Mouse (Mus musculus) embryonic facial prominence, embryonic 13.5 days (tissue): Measurements from ENCODE around the gene Tat. TPM values are rescaled to one million over a fixed set of nuclear protein-coding genes. Genes with fewer than 3 reads are reported as not detected.

Source experiments
- ATAC-seq: fragments of 200-750 bp; cut with Nextera tagmentation; 2 replicates; pipeline ENCODE4 v1.8.0; 2017; ENCODE audit warnings: low read depth; ENCODE audit not compliant: insufficient number of reproducible peaks, insufficient read depth, low FRiP score, low TSS enrichment
- H3K27ac ChIP-seq: fragments of 300-500 bp; sonication (generic); 2 replicates; pipeline ENCODE4 v1.5.1; 2015; ENCODE audit warnings: moderate library complexity, mild to moderate bottlenecking, inconsistent platforms
- H3K27me3 ChIP-seq: fragments of 300-500 bp; sonication (generic); 2 replicates; pipeline ENCODE4 v1.6.1; 2015; ENCODE audit warnings: mild to moderate bottlenecking, inconsistent platforms
- H3K36me3 ChIP-seq: fragments of 300-500 bp; sonication (generic); 2 replicates; pipeline ENCODE4 v1.6.1; 2015; ENCODE audit warnings: mild to moderate bottlenecking, inconsistent platforms
- H3K4me1 ChIP-seq: fragments of 300-500 bp; sonication (generic); 2 replicates; pipeline ENCODE4 v1.6.1; 2015; ENCODE audit warnings: inconsistent platforms
- H3K4me2 ChIP-seq: fragments of 300-500 bp; sonication (generic); 2 replicates; pipeline ENCODE4 v1.6.1; 2015; ENCODE audit warnings: moderate library complexity, mild to moderate bottlenecking, inconsistent platforms
- H3K4me3 ChIP-seq: fragments of 300-500 bp; sonication (generic); 2 replicates; pipeline ENCODE4 v1.5.1; 2015; ENCODE audit warnings: mild to moderate bottlenecking, inconsistent platforms
- H3K9ac ChIP-seq: fragments of 300-500 bp; sonication (generic); 2 replicates; pipeline ENCODE4 v1.6.1; 2015; ENCODE audit warnings: mild to moderate bottlenecking, inconsistent platforms
- H3K9me3 ChIP-seq: fragments of 300-500 bp; sonication (generic); 2 replicates; pipeline ENCODE4 v1.6.1; 2016; ENCODE audit warnings: inconsistent platforms
- WGBS: fragments of 180-500 bp; shearing (Covaris S2); methylation state at CpG from one replicate; pipeline ENCODE4 v1.1.7; 2015; ENCODE audit warnings: mixed read lengths; 5-methylcytosine and 5-hydroxymethylcytosine counted together
- polyA plus RNA-seq: library from polyadenylated mRNA; unstranded; fragments of >200 nt; fragmentation: Nextera tagmentation; extraction: Ambion mirVana; gene quantifications from 2 replicates; pipeline ENCODE4 v1.2.1, GENCODE M21; 2015

Tat gene
- polyA plus RNA-seq, 1 experiment from 2014 or later = not detected

- Histone ChIP-seq H3K4me1 (peaks cover 27% of the 10 kb centered on the region), H3K27me3 (peaks cover 49% of the 10 kb centered on the region)
- 85% methylated on average over 4 of the region's 4 CpGs for WGBS
These were observed 31.1 kb upstream of the Tat start for GRCm38 (mm10) chr8:109959112-109959511.

GRCm38 (mm10) chr8:109961693-109962367, 28.4 kb upstream of the Tat start, which contains the start of gene Marveld3:
TSS of gene Marveld3 (minus strand) at chr8:109962203.
- WGBS = 2% methylated on average over 64 of the region's 64 CpGs
- peaks cover 50% of the 10 kb centered on the region for H3K27me3 ChIP-seq

More at GRCm38 (mm10) chr8:109959112-109959511, 31.1 kb upstream of the Tat start:
- Histone ChIP-seq H3K9ac (no peak overlapping the region), H3K36me3 (no peaks in the 10 kb centered on the region), H3K4me3 (no peak overlapping the region), H3K27ac (no peak overlapping the region), H3K9me3 (no peaks in the 10 kb centered on the region), H3K4me2 (no peak overlapping the region)
- no peak for ATAC-seq

DNA sequence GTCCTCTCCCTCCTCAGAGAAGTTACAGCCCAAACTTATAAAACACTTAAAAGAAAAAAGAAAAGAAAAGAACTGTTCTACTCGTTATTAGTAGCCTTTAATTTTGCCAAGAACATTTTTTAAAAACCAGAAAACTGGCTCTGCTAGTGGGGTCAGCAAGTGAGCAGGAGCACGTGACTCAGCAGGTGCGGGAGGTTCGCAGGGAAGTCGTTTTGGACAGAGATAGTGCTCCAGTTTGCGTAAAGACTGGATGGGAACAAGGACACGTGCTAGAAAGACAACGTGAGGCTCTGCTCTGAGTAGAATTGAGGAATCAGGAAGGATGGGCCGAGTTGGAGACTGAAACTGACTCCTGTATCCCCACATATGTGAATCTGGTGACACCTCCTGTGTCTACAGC, 27.3 kb upstream of the Tat start:
- H3K4me3 ChIP-seq = no peak overlapping the region
- 75% methylated on average over 9 of the region's 9 CpGs for WGBS
- no peak overlapping the region for H3K27ac ChIP-seq
- no peaks in the 10 kb centered on the region for H3K9me3 ChIP-seq
- no peak for ATAC-seq
- H3K9ac ChIP-seq = no peak overlapping the region
- peaks cover 16% of the 10 kb centered on the region for H3K4me1 ChIP-seq
- peaks cover 50% of the 10 kb centered on the region for H3K27me3 ChIP-seq
- no peaks in the 10 kb centered on the region for H3K36me3 ChIP-seq
- H3K4me2 ChIP-seq = no peak overlapping the region

More at GRCm38 (mm10) chr8:109961693-109962367, 28.4 kb upstream of the Tat start, which contains the start of gene Marveld3:
- Histone ChIP-seq H3K4me3 (peak within 1 kb of the TSS; percentile 46), H3K36me3 (no peaks in the 10 kb centered on the region), H3K9ac (peak within 1 kb of the TSS; percentile 51), H3K27ac (no peak within 1 kb of the TSS), H3K4me2 (peak within 1 kb of the TSS; percentile 68), H3K9me3 (no peaks in the 10 kb centered on the region), H3K4me1 (peaks cover 25% of the 10 kb centered on the region)
- peak; percentile 52 for ATAC-seq

DNA sequence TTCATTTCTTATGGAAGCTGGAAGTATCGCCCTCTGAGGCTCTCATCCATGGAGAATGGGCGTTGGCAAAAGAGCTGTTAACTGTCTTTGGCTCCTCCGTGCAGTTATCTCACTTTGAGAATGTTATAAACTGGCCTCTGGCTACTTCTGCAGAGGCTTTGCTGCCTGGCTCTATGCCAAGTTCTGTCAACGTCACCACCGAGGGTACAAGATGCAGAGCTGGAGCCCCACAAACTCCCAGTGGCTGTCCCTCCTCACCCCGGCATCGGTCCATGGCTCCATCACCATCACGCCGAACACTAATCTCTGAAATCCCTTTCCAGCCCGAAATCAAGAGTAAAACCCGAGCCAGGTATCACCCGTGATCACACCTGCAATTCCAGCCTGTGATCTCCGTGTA, 26.8 kb upstream of the Tat start:
- Histone ChIP-seq H3K4me3 (no peak overlapping the region), H3K9ac (no peak overlapping the region), H3K36me3 (no peaks in the 10 kb centered on the region), H3K9me3 (no peaks in the 10 kb centered on the region), H3K4me2 (no peak overlapping the region), H3K27me3 (peaks cover 55% of the 10 kb centered on the region), H3K4me1 (peaks cover 11% of the 10 kb centered on the region), H3K27ac (no peak overlapping the region)
- no peak for ATAC-seq
- WGBS = 75% methylated on average over 13 of the region's 13 CpGs

GRCm38 (mm10) chr8:109964106-109964505, 26.1 kb upstream of the Tat start:
- Histone ChIP-seq H3K27ac (no peak overlapping the region), H3K27me3 (peaks cover 59% of the 10 kb centered on the region), H3K9me3 (no peaks in the 10 kb centered on the region), H3K36me3 (no peaks in the 10 kb centered on the region), H3K4me2 (no peak overlapping the region), H3K4me3 (no peak overlapping the region), H3K4me1 (peaks cover 9% of the 10 kb centered on the region), H3K9ac (no peak overlapping the region)
- 62% methylated on average over 4 of the region's 4 CpGs for WGBS
- ATAC-seq = no peak

DNA sequence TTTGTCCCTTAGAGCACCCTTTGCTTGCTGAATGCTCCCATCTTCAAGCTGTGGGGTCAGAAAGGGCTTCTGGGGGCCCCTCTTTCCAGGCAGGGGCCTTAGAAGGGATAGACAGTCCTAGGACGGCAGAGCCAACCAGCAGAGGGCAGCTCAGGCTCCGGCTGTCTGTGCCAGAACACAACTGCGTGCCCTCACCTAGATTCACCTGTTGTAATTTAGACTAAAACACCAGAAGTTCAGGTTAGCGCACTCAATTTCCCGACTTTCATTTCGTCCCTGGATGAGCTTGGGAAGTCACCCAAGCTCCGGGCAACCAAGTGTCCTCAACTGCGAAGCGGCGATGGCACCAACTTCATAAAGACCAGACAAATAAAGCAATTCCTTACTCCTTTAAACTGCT, 21.4 kb upstream of the Tat start:
- peaks cover 26% of the 10 kb centered on the region for H3K27me3 ChIP-seq
- no peaks in the 10 kb centered on the region for H3K9me3 ChIP-seq
- no peak overlapping the region for H3K27ac ChIP-seq
- 46% methylated on average over 10 of the region's 10 CpGs for WGBS
- ATAC-seq = no peak
- no peaks in the 10 kb centered on the region for H3K4me1 ChIP-seq
- H3K9ac ChIP-seq = no peak overlapping the region
- no peak overlapping the region for H3K4me2 ChIP-seq
- no peaks in the 10 kb centered on the region for H3K36me3 ChIP-seq
- H3K4me3 ChIP-seq = no peak overlapping the region

DNA sequence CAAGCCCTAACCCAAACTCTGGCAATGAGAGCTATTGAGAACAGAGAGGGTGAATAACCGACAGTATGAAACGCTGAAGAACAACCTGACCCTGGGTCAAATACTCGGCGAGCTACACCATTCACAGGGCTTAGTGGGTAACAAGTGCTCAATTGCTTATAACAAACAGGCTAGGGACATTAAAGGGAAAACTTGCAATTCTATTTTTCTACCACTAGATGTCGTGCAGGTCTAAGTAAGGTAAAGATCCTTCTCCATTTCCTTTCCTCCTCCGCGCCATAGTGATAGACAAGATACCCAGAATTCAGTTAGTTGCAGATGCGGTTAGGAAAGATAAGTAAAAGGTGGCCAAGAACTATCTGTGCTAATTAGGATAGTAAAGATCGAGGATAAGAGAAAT, 19.9 kb upstream of the Tat start:
- 8% methylated on average over 9 of the region's 9 CpGs for WGBS
- peaks cover under 1% of the 10 kb centered on the region; the same call in 1 of the 2 replicates for H3K9me3 ChIP-seq
- H3K27ac ChIP-seq = no peak overlapping the region

GRCm38 (mm10) chr8:109972901-109973300, 17.3 kb upstream of the Tat start:
- ATAC-seq = no peak
- Histone ChIP-seq H3K4me2 (no peak overlapping the region), H3K9ac (no peak overlapping the region), H3K4me3 (no peak overlapping the region), H3K27ac (no peak overlapping the region), H3K36me3 (no peaks in the 10 kb centered on the region), H3K27me3 (peaks cover 23% of the 10 kb centered on the region), H3K4me1 (no peaks in the 10 kb centered on the region), H3K9me3 (peaks cover 3% of the 10 kb centered on the region; the same call in 1 of the 2 replicates)
- WGBS = 84% methylated on average over 4 of the region's 4 CpGs

More for the DNA sequence above, 19.9 kb upstream of the Tat start:
- no peak for ATAC-seq
- Histone ChIP-seq H3K4me1 (no peaks in the 10 kb centered on the region), H3K4me2 (no peak overlapping the region), H3K27me3 (peaks cover 23% of the 10 kb centered on the region), H3K36me3 (no peaks in the 10 kb centered on the region), H3K4me3 (no peak overlapping the region), H3K9ac (no peak overlapping the region)

DNA sequence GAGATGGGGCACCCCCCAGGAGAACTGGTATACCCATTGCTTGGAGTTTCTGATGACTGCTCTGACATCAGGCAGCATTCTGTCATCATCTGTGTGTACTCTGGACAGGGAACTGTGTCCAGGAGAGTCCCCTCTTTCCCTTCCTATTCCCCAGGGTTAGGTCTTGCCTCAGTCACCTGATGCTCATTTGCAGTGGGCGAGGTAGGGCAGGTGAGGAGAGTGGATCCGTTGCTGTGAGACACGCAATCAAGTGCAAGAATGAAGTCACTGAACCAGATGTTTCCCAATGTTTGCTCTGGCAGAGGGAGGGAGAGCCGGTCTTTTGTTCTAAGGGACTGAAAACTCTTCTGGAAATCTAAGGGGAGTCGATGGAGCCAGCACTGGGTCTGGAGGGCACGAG, 10.9 kb upstream of the Tat start:
- no peaks in the 10 kb centered on the region for H3K27me3 ChIP-seq
- no peak overlapping the region for H3K27ac ChIP-seq
- no peak for ATAC-seq
- no peaks in the 10 kb centered on the region for H3K36me3 ChIP-seq
- peaks cover 8% of the 10 kb centered on the region; the same call in 1 of the 2 replicates for H3K4me1 ChIP-seq
- H3K9me3 ChIP-seq = peaks cover 3% of the 10 kb centered on the region; the same call in 1 of the 2 replicates
- H3K9ac ChIP-seq = no peak overlapping the region
- no peak overlapping the region for H3K4me2 ChIP-seq
- no peak overlapping the region for H3K4me3 ChIP-seq
- 74% methylated on average over 6 of the region's 6 CpGs for WGBS

DNA sequence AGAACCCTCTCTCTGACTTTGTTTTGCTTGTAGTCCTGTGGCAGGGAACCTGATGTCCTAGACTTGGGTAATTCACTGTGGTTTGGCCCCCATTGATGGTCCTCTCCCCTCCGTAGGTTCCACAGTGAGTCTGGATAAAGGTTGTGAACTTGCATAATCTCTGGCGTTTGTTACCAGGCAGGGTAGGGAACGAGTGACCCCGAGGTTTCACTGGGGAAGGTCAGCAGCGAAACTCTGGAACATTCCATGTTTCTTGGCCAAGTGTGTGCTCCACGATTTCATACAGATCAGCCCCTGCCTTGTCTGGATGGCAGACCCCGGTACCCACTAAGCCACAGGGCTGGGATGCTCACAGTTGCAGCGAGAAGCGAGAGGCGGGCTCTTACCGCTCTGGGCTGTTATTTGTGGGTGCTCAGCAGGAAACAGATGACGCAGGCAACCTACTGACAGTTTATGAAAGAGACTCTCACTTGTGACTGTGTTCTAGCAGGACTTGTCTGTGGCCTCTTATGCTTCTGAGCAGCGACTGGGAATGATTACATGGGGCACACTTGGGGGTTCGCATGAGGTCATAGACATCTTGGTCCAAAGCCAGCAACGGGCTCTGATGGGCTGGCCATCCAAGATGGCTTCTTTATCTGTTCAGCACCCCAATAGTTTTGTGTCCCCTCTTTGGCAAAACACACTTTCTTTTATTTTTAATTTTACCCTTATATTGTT, 7.7 kb upstream of the Tat start:
- H3K4me1 ChIP-seq = peaks cover 8% of the 10 kb centered on the region; the same call in 1 of the 2 replicates
- no peak for ATAC-seq
- no peak overlapping the region for H3K4me3 ChIP-seq
- no peaks in the 10 kb centered on the region for H3K27me3 ChIP-seq
- H3K36me3 ChIP-seq = no peaks in the 10 kb centered on the region
- no peak overlapping the region for H3K4me2 ChIP-seq
- 63% methylated on average over 15 of the region's 15 CpGs for WGBS
- no peaks in the 10 kb centered on the region for H3K9me3 ChIP-seq
- no peak overlapping the region for H3K27ac ChIP-seq
- no peak overlapping the region for H3K9ac ChIP-seq

GRCm38 (mm10) chr8:109983944-109984343, 6.3 kb upstream of the Tat start:
- H3K4me2 ChIP-seq = no peak overlapping the region
- WGBS = 39% methylated on average over 5 of the region's 5 CpGs
- no peak overlapping the region for H3K4me3 ChIP-seq
- H3K9ac ChIP-seq = no peak overlapping the region
- H3K27ac ChIP-seq = no peak overlapping the region
- H3K4me1 ChIP-seq = peaks cover 8% of the 10 kb centered on the region; the same call in 1 of the 2 replicates
- no peaks in the 10 kb centered on the region for H3K27me3 ChIP-seq
- no peak for ATAC-seq
- H3K36me3 ChIP-seq = no peaks in the 10 kb centered on the region
- H3K9me3 ChIP-seq = no peaks in the 10 kb centered on the region

- Histone ChIP-seq H3K36me3 (no peaks in the 10 kb centered on the region), H3K27ac (no peak overlapping the region), H3K27me3 (no peaks in the 10 kb centered on the region), H3K9me3 (no peaks in the 10 kb centered on the region), H3K9ac (no peak overlapping the region), H3K4me3 (no peak overlapping the region), H3K4me1 (peaks cover 8% of the 10 kb centered on the region; the same call in 1 of the 2 replicates), H3K4me2 (no peak overlapping the region)
- 72% methylated on average over 7 of the region's 7 CpGs for WGBS
- no peak for ATAC-seq
These were observed 3.9 kb upstream of the Tat start for GRCm38 (mm10) chr8:109986384-109986783.
